Mouse (Mus musculus): ENCODE results near the gene Napa. TPM values are rescaled to one million over a fixed set of nuclear protein-coding genes. Genes with fewer than 3 reads are reported as not detected.

Gene Napa
- polyA plus RNA-seq, 1 experiment from 2014 or later: 161 TPM

DNA sequence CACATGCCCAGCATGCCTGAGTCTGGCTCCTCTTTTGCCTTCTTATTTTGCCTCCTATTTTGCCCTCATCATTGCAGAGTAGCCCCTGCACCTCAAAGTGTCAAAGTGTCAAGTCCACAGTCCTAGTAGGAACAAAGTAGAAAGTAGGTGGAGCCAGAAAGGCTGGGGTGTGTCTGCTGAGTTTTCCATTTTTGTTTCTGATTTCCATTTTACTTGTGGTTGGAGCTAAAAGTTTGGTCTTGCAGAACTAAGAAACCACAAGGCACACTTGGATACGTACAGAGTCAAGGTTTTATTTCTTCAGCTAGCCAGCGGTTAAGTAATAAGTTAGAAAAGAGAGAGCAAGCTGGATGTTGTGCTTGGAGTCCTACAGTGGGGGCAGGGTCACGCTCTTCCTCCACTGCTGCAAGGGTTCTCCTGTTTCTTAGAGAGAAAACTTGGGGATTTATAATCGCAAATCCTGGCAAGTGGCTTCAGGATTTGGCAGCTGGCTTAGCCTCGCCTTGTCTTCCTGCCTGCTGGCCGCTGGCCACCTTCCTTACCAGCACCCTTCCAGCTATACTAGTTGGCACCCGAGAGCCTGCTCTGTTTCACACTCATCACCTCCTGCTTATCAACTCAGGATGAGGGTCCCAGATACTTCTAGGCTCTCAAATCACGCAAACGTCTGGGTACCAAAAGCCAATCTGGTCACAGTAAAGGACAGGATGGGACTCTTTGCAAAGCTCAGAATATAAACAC lies 57.0 kb downstream of the Napa start:
- H3K9me3 ChIP-seq (ENCODE audit: control insufficient read depth, low read length): no peaks in the 10 kb centered on the region
- H3K27ac ChIP-seq (replicated peaks in 1 of 2; ENCODE audit: control insufficient read depth in 1 of 2, insufficient read depth in 1 of 2, low read depth in 2 of 2, low read length in 2 of 2): peak overlapping the region in 1 of 2 experiments; percentile 71; a peak in 3 of 4 replicates
- H3K36me3 ChIP-seq (ENCODE audit: control insufficient read depth, insufficient read depth, low read length): no peaks in the 10 kb centered on the region
- no peak overlapping the region for H3K4me2 ChIP-seq (ENCODE audit: low read length)
- no peak overlapping the region for H3K9ac ChIP-seq (ENCODE audit: low read length)
- no peak for ATAC-seq (ENCODE audit: insufficient number of reproducible peaks, insufficient read depth, low FRiP score, low read depth)
- peaks cover 5 to 21% of the 10 kb centered on the region in 2 experiments for H3K4me1 ChIP-seq (ENCODE audit: control insufficient read depth in 2 of 2, insufficient read depth in 2 of 2, low read length in 2 of 2)
- H3K4me3 ChIP-seq (ENCODE audit: control insufficient read depth in 1 of 2, insufficient read depth in 1 of 2, low read depth in 1 of 2, low read length in 2 of 2): no peak overlapping the region
- H3K27me3 ChIP-seq (ENCODE audit: control insufficient read depth, insufficient read depth, low read length): peaks cover 23% of the 10 kb centered on the region
- 35% methylated on average over 9 of the region's 9 CpGs for WGBS

DNA sequence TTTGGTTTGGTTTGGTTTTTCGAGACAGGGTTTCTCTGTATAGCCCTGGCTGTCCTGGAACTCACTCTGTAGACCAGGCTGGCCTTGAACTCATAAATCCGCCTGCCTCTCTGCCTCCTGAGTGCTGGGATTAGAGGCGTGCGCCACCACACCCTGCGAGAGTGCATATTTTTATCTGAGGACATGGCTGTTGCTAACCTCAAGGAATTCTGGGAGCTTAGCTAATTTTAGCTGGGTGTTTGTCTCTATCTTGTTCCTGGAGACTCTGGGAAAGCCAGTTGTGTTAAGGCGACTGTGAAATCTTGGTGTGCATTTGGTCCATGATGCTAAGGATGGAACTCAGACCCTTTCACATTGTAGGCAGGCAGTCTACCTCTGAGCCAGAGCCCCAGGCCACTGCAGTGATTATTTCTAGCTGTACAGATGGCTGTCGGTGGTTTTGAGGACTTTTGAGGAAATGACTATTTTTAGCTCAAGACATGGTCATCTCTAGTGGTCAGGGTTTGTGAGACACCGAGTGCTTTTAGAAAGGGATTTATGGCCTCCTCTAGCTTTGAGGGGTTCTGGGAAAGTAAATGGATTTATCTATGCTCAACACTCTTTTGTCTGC lies 58.0 kb downstream of the Napa start:
- Histone ChIP-seq H3K4me2 (ENCODE audit: low read length) (no peak overlapping the region), H3K4me3 (ENCODE audit: control insufficient read depth in 1 of 2, insufficient read depth in 1 of 2, low read depth in 1 of 2, low read length in 2 of 2) (no peak overlapping the region), H3K27me3 (ENCODE audit: control insufficient read depth, insufficient read depth, low read length) (peaks cover 26% of the 10 kb centered on the region), H3K27ac (replicated peaks in 1 of 2; ENCODE audit: control insufficient read depth in 1 of 2, insufficient read depth in 1 of 2, low read depth in 2 of 2, low read length in 2 of 2) (peak overlapping the region; percentile 63 to 71), H3K9me3 (ENCODE audit: control insufficient read depth, low read length) (no peaks in the 10 kb centered on the region), H3K36me3 (ENCODE audit: control insufficient read depth, insufficient read depth, low read length) (no peaks in the 10 kb centered on the region), H3K4me1 (ENCODE audit: control insufficient read depth in 2 of 2, insufficient read depth in 2 of 2, low read length in 2 of 2) (peaks cover 5 to 21% of the 10 kb centered on the region in 2 experiments), H3K9ac (ENCODE audit: low read length) (no peak overlapping the region)
- no peak for ATAC-seq (ENCODE audit: insufficient number of reproducible peaks, insufficient read depth, low FRiP score, low read depth)
- WGBS: 26% methylated on average over 8 of the region's 8 CpGs

DNA sequence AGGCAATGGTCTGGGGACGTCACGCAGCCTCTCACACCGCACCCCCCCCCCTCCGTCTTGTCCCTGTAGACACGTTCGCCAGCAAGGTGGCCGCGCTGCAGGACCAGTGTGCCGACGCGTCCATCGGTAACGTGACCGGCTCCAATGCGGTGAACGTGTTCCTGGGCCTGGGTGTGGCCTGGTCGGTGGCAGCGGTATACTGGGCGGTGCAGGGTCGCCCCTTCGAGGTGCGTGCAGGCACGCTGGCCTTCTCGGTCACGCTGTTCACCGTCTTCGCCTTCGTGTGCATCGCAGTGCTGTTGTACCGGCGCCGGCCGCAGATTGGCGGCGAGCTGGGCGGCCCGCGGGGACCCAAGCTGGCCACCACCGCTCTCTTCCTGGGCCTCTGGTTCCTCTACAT lies 60.5 kb downstream of the Napa start:
- Histone ChIP-seq H3K9ac (ENCODE audit: low read length) (peak overlapping the region; percentile 34; the same call in 1 of the 2 replicates), H3K9me3 (ENCODE audit: control insufficient read depth, low read length) (no peaks in the 10 kb centered on the region), H3K27ac (replicated peaks in 1 of 2; ENCODE audit: control insufficient read depth in 1 of 2, insufficient read depth in 1 of 2, low read depth in 2 of 2, low read length in 2 of 2) (no peak overlapping the region), H3K4me1 (ENCODE audit: control insufficient read depth in 2 of 2, insufficient read depth in 2 of 2, low read length in 2 of 2) (peaks cover 5 to 21% of the 10 kb centered on the region in 2 experiments), H3K4me3 (ENCODE audit: control insufficient read depth in 1 of 2, insufficient read depth in 1 of 2, low read depth in 1 of 2, low read length in 2 of 2) (peak overlapping the region; percentile 12 to 22; a peak in 2 of 4 replicates), H3K36me3 (ENCODE audit: control insufficient read depth, insufficient read depth, low read length) (no peaks in the 10 kb centered on the region), H3K4me2 (ENCODE audit: low read length) (peak overlapping the region; percentile 52), H3K27me3 (ENCODE audit: control insufficient read depth, insufficient read depth, low read length) (peaks cover 26% of the 10 kb centered on the region)
- 8% methylated on average over 39 of the region's 39 CpGs for WGBS
- ATAC-seq (ENCODE audit: insufficient number of reproducible peaks, insufficient read depth, low FRiP score, low read depth): no peak

DNA sequence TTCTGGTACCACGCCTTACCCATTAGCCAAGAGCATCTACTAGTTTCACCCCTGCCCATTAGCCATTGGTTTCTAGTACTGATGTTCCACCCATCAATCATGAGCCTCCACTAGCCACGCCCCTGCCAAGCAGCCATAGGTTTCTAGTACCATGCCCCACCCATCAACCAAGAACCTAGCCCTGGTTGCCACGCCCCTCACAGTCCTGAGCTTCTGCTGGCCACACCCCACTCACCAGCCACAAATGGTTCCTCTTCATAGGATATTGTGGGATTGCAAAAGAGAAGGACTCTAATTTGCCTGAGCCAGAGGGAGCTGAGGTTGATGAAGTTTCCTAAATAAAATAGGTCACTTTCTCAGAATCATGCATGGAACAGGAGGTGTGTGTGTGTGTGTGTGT lies 62.4 kb downstream of the Napa start:
- ATAC-seq (ENCODE audit: insufficient number of reproducible peaks, insufficient read depth, low FRiP score, low read depth): no peak
- H3K27ac ChIP-seq (replicated peaks in 1 of 2; ENCODE audit: control insufficient read depth in 1 of 2, insufficient read depth in 1 of 2, low read depth in 2 of 2, low read length in 2 of 2): no peak overlapping the region
- peaks cover 26% of the 10 kb centered on the region for H3K27me3 ChIP-seq (ENCODE audit: control insufficient read depth, insufficient read depth, low read length)
- no peaks in the 10 kb centered on the region for H3K9me3 ChIP-seq (ENCODE audit: control insufficient read depth, low read length)
- H3K4me2 ChIP-seq (ENCODE audit: low read length): no peak overlapping the region
- H3K4me3 ChIP-seq (ENCODE audit: control insufficient read depth in 1 of 2, insufficient read depth in 1 of 2, low read depth in 1 of 2, low read length in 2 of 2): no peak overlapping the region
- H3K4me1 ChIP-seq (ENCODE audit: control insufficient read depth in 2 of 2, insufficient read depth in 2 of 2, low read length in 2 of 2): peaks cover 2 to 14% of the 10 kb centered on the region in 2 experiments
- WGBS: 58% methylated on average over 3 of the region's 3 CpGs
- H3K9ac ChIP-seq (ENCODE audit: low read length): no peak overlapping the region
- no peaks in the 10 kb centered on the region for H3K36me3 ChIP-seq (ENCODE audit: control insufficient read depth, insufficient read depth, low read length)

- Histone ChIP-seq H3K9me3 (ENCODE audit: control insufficient read depth, low read length) (no peaks in the 10 kb centered on the region), H3K9ac (ENCODE audit: low read length) (no peak overlapping the region), H3K27ac (replicated peaks in 1 of 2; ENCODE audit: control insufficient read depth in 1 of 2, insufficient read depth in 1 of 2, low read depth in 2 of 2, low read length in 2 of 2) (no peak overlapping the region), H3K4me1 (ENCODE audit: control insufficient read depth in 2 of 2, insufficient read depth in 2 of 2, low read length in 2 of 2) (peaks cover 2 to 8% of the 10 kb centered on the region in 2 experiments), H3K4me2 (ENCODE audit: low read length) (no peak overlapping the region), H3K27me3 (ENCODE audit: control insufficient read depth, insufficient read depth, low read length) (peaks cover 26% of the 10 kb centered on the region), H3K4me3 (ENCODE audit: control insufficient read depth in 1 of 2, insufficient read depth in 1 of 2, low read depth in 1 of 2, low read length in 2 of 2) (no peak overlapping the region), H3K36me3 (ENCODE audit: control insufficient read depth, insufficient read depth, low read length) (no peaks in the 10 kb centered on the region)
- WGBS: 87% methylated on average over 9 of the region's 9 CpGs
- ATAC-seq (ENCODE audit: insufficient number of reproducible peaks, insufficient read depth, low FRiP score, low read depth): no peak
Measured at GRCm38 (mm10) chr7:16161302-16161701, 63.0 kb downstream of the Napa start.

- no peak for ATAC-seq (ENCODE audit: insufficient number of reproducible peaks, insufficient read depth, low FRiP score, low read depth)
- H3K36me3 ChIP-seq (ENCODE audit: control insufficient read depth, insufficient read depth, low read length): no peaks in the 10 kb centered on the region
- 58% methylated on average over 7 of the region's 7 CpGs for WGBS
Measured at GRCm38 (mm10) chr7:16162036-16162435, 63.8 kb downstream of the Napa start.

More at GRCm38 (mm10) chr7:16162036-16162435, 63.8 kb downstream of the Napa start:
- H3K9me3 ChIP-seq (ENCODE audit: control insufficient read depth, low read length): no peaks in the 10 kb centered on the region
- no peak overlapping the region for H3K4me3 ChIP-seq (ENCODE audit: control insufficient read depth in 1 of 2, insufficient read depth in 1 of 2, low read depth in 1 of 2, low read length in 2 of 2)
- no peak overlapping the region for H3K4me2 ChIP-seq (ENCODE audit: low read length)
- H3K27me3 ChIP-seq (ENCODE audit: control insufficient read depth, insufficient read depth, low read length): peaks cover 26% of the 10 kb centered on the region
- peaks cover 2 to 4% of the 10 kb centered on the region in 2 experiments; a peak in 2 of 4 replicates for H3K4me1 ChIP-seq (ENCODE audit: control insufficient read depth in 2 of 2, insufficient read depth in 2 of 2, low read length in 2 of 2)
- H3K9ac ChIP-seq (ENCODE audit: low read length): no peak overlapping the region
- no peak overlapping the region for H3K27ac ChIP-seq (replicated peaks in 1 of 2; ENCODE audit: control insufficient read depth in 1 of 2, insufficient read depth in 1 of 2, low read depth in 2 of 2, low read length in 2 of 2)

All from heart, embryonic 14.5 days (tissue).